Mouse (Mus musculus): ENCODE results near the gene Lbr. TPM values are rescaled to one million over a fixed set of nuclear protein-coding genes. Genes with fewer than 3 reads are reported as not detected.
"Not testable (repeated sequence)": the region's sequence is repeated elsewhere in the genome, so short reads cannot be mapped to it uniquely, and the experiment has no call there.

Gene Lbr
- total RNA-seq, 2 experiments from 2014 or later = 48.8 to 57.6 TPM

DNA sequence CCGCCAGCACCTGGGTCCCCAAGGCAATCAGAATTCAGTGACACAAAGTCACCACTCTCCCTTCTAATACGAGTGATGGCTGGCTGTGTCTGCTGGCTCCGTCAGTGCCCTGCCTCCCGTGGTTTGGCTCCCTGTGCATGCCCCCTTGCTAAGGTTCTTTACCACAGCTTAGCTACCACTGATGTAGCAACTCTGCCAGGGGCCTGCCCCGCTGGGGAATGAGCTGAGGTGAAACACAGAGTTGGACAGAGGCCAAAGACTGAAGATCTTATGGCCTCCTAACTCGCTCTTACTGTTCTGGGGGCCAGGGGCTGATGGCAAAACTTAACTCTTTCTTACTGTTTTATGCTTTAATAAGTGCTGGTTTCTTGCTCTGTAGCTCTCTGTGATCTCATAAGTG is 52.9 kb downstream of the Lbr start:
- DNase-seq (ENCODE audit: low spot score in 2 of 2) = no peak

DNA sequence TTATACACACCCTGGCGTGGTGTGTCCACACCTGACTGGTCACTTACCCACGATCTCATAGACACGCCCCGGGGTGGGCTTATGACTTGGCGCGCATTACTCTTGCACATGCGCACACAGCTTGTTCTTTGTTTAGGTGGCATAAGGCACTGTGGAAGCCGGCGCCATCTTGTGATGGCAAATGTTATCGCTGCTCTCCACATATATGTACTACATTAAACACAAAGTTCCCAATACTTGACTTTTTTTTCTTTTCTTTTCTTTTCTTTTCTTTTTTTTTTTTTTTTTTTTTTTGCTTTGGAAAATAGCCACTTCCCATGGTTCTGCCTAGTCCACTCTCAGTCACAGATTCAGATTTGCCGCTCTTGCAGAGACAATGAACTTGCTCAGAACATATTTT is 60.2 kb downstream of the Lbr start:
- DNase-seq (ENCODE audit: low spot score in 2 of 2) = not testable (repeated sequence)

DNA sequence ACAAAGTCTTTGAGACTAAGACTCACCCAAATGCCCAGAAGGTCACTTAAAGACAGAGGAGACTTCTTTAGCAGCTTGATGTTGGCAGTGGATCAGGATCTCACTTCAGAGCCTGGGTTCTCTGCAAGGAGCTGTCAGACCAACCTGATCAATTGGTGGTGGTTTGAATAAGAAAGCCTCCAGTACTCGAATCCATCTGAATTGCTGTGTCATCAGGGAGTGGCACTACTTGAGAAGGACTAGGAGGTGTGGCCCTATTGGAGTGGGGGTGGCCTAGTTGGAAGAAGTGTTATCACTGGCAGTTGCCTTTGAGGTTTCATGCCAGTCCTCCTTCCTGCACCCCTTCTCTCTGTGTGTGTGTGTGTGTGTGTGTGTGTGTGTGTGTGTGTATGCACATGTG is 66.3 kb downstream of the Lbr start:
- no peak for DNase-seq (ENCODE audit: low spot score in 2 of 2)

- no peak for DNase-seq (ENCODE audit: low spot score in 2 of 2)
Observed at GRCm38 (mm10) chr1:181771871-181772270, 71.0 kb downstream of the Lbr start.

GRCm38 (mm10) chr1:181769392-181769791 is 73.5 kb downstream of the Lbr start:
- no peak for DNase-seq (ENCODE audit: low spot score in 2 of 2)

Other genes with a start within 250 kb of the Lbr start
- 100 to 1,000 TPM; 107 to 121 TPM for gene Enah, start 176.9 kb upstream of the Lbr start, total RNA-seq (2021)

Data from adrenal gland, postnatal 4 days (tissue).